Mouse (Mus musculus) natural killer cell, adult 2 months (primary cell): ENCODE data around the gene Strada.
"Not testable (repeated sequence)": the region's sequence is repeated elsewhere in the genome, so short reads cannot be mapped to it uniquely, and the experiment has no call there.

Source experiments
- DNase-seq, 2 experiments: peaks; one replicate each; pipeline ENCODE4 v3.0.0; 2022; ENCODE audit warnings: low spot score in 2 of 2

The Strada gene

GRCm38 (mm10) chr11:106202123-106202465 is at the start of gene Strada:
Gene Strada (minus strand): TSS chr11:106202168.
- peak; percentile 26 to 29 for DNase-seq

- DNase-seq = no peak
Observed at GRCm38 (mm10) chr11:106249326-106249725, 47.4 kb upstream of the Strada start.

- peak in 1 of 2 experiments; percentile 30 for DNase-seq
Observed at GRCm38 (mm10) chr11:106246834-106247233, 44.9 kb upstream of the Strada start.

- peak; percentile 11 to 16 for DNase-seq
Observed at GRCm38 (mm10) chr11:106233978-106234377, 32.0 kb upstream of the Strada start.

GRCm38 (mm10) chr11:106220603-106221002 is 18.6 kb upstream of the Strada start:
- DNase-seq = no peak

- peak; percentile 86 to 89 for DNase-seq
Observed at GRCm38 (mm10) chr11:106216730-106217490, 14.9 kb upstream of the Strada start, which contains the start of gene Ddx42. Gene Ddx42 (plus strand): TSS chr11:106216926.

- peak; percentile 94 to 96 for DNase-seq
Observed at GRCm38 (mm10) chr11:106215927-106216729, 14.2 kb upstream of the Strada start, which contains the start of gene Ccdc47. Gene Ccdc47 (minus strand): TSS chr11:106216344.

GRCm38 (mm10) chr11:106215450-106215859 is 13.5 kb upstream of the Strada start:
- DNase-seq = no peak

- no peak for DNase-seq
Observed at GRCm38 (mm10) chr11:106214856-106215255, 12.9 kb upstream of the Strada start.

GRCm38 (mm10) chr11:106212771-106213170 is 10.8 kb upstream of the Strada start:
- DNase-seq = no peak

GRCm38 (mm10) chr11:106201337-106202122 is 438 bp downstream of the Strada start:
- no peak for DNase-seq

- no peak for DNase-seq
Observed at GRCm38 (mm10) chr11:106200756-106201155, 1.2 kb downstream of the Strada start.

GRCm38 (mm10) chr11:106199997-106200396 is 2.0 kb downstream of the Strada start:
- DNase-seq = not testable (repeated sequence)

- no peak for DNase-seq
Observed at GRCm38 (mm10) chr11:106198277-106198676, 3.7 kb downstream of the Strada start.

GRCm38 (mm10) chr11:106195341-106195740 is 6.6 kb downstream of the Strada start:
- no peak for DNase-seq

- DNase-seq = no peak
Observed at GRCm38 (mm10) chr11:106194891-106195290, 7.1 kb downstream of the Strada start.

GRCm38 (mm10) chr11:106194155-106194541 is 7.8 kb downstream of the Strada start:
- no peak for DNase-seq

GRCm38 (mm10) chr11:106193371-106194154 is 8.4 kb downstream of the Strada start:
- peak; percentile 96 to 97 for DNase-seq

- DNase-seq = peak in 1 of 2 experiments; percentile 28
Observed at GRCm38 (mm10) chr11:106192657-106193370, 9.2 kb downstream of the Strada start.

GRCm38 (mm10) chr11:106192241-106192640 is 9.7 kb downstream of the Strada start:
- no peak for DNase-seq
